Mouse (Mus musculus) cerebellum, adult 18-20 months (tissue): ENCODE results near the gene Hspa12a.

Source experiments
- DNase-seq, 2 experiments: peaks; one replicate each; pipeline ENCODE4 v3.0.0; 2021

Gene Hspa12a

GRCm38 (mm10) chr19:58859831-58860254 is 83.6 kb downstream of the Hspa12a start:
- peak; percentile 14 to 34 for DNase-seq

- peak; percentile 9 to 14 for DNase-seq
These were observed 84.1 kb downstream of the Hspa12a start for GRCm38 (mm10) chr19:58859357-58859756.

GRCm38 (mm10) chr19:58856129-58856855 is 87.2 kb downstream of the Hspa12a start:
- DNase-seq, result no peak

- DNase-seq, result no peak
These were observed 88.6 kb downstream of the Hspa12a start for GRCm38 (mm10) chr19:58854899-58855298.

GRCm38 (mm10) chr19:58853036-58853735 is 90.3 kb downstream of the Hspa12a start:
- DNase-seq, result no peak

GRCm38 (mm10) chr19:58850719-58851466 is 92.6 kb downstream of the Hspa12a start:
- DNase-seq, result no peak

- DNase-seq, result no peak
These were observed 93.9 kb downstream of the Hspa12a start for GRCm38 (mm10) chr19:58849333-58850131.

GRCm38 (mm10) chr19:58843606-58844005 is 99.8 kb downstream of the Hspa12a start:
- DNase-seq, result no peak

GRCm38 (mm10) chr19:58840721-58841271 is 102.7 kb downstream of the Hspa12a start:
- no peak for DNase-seq

GRCm38 (mm10) chr19:58839806-58840205 is 103.6 kb downstream of the Hspa12a start:
- no peak for DNase-seq

GRCm38 (mm10) chr19:58839345-58839744 is 104.1 kb downstream of the Hspa12a start:
- DNase-seq, result no peak

- DNase-seq, result no peak
These were observed 104.7 kb downstream of the Hspa12a start for GRCm38 (mm10) chr19:58838706-58839105.

- DNase-seq, result no peak
These were observed 109.7 kb downstream of the Hspa12a start for GRCm38 (mm10) chr19:58833639-58834180.

GRCm38 (mm10) chr19:58832988-58833387 is 110.5 kb downstream of the Hspa12a start:
- DNase-seq, result no peak

GRCm38 (mm10) chr19:58831280-58831922 is 112.1 kb downstream of the Hspa12a start:
- DNase-seq, result peak; percentile 46

- DNase-seq, result no peak
These were observed 113.3 kb downstream of the Hspa12a start for GRCm38 (mm10) chr19:58830182-58830581.

- DNase-seq, result peak; percentile 48 to 58
These were observed 113.9 kb downstream of the Hspa12a start for GRCm38 (mm10) chr19:58829575-58829974.

GRCm38 (mm10) chr19:58827656-58828055 is 115.8 kb downstream of the Hspa12a start:
- DNase-seq, result no peak

- DNase-seq, result no peak
These were observed 119.1 kb downstream of the Hspa12a start for GRCm38 (mm10) chr19:58824316-58824715.

- peak in 1 of 2 experiments; percentile 30 for DNase-seq
These were observed 120.2 kb downstream of the Hspa12a start for GRCm38 (mm10) chr19:58823301-58823700.

GRCm38 (mm10) chr19:58822454-58823200 is 120.8 kb downstream of the Hspa12a start:
- DNase-seq, result peak; percentile 93 to 94
